Mouse (Mus musculus) midbrain, embryonic 10.5 days (tissue): ENCODE measurements around the gene BC061237. TPM values are rescaled to one million over a fixed set of nuclear protein-coding genes. Genes with fewer than 3 reads are reported as not detected.
"Not testable (repeated sequence)": the region's sequence is repeated elsewhere in the genome, so short reads cannot be mapped to it uniquely, and the experiment has no call there.

Experiments
- DNase-seq: peaks from one replicate; pipeline ENCODE4 v3.0.0-alpha.2; 2017; ENCODE audit warnings: low spot score
- H3K27ac ChIP-seq: fragments of 300-500 bp; sonication (generic); replicated peaks from 2 replicates; pipeline ENCODE4 v1.5.1; 2016; ENCODE audit warnings: mild to moderate bottlenecking
- H3K27me3 ChIP-seq: fragments of 300-500 bp; sonication (generic); 2 replicates; pipeline ENCODE4 v1.6.1; 2016; ENCODE audit warnings: low read depth, mild to moderate bottlenecking; ENCODE audit not compliant: poor library complexity, severe bottlenecking
- H3K36me3 ChIP-seq: fragments of 300-500 bp; sonication (generic); 2 replicates; pipeline ENCODE4 v1.6.1; 2016; ENCODE audit warnings: mild to moderate bottlenecking, moderate library complexity
- H3K4me1 ChIP-seq: fragments of 300-500 bp; sonication (generic); 2 replicates; pipeline ENCODE4 v1.6.1; 2016
- H3K4me3 ChIP-seq: fragments of 300-500 bp; sonication (generic); 2 replicates; pipeline ENCODE4 v1.5.1; 2016; ENCODE audit warnings: mild to moderate bottlenecking, moderate library complexity
- H3K9me3 ChIP-seq: fragments of 300-500 bp; sonication (generic); replicated peaks from 2 replicates; pipeline ENCODE4 v1.6.1; 2016; ENCODE audit warnings: mild to moderate bottlenecking
- WGBS: fragments of 180-500 bp; shearing (Covaris S2); methylation state at CpG from one replicate; pipeline ENCODE4 v1.1.7; 2016; 5-methylcytosine and 5-hydroxymethylcytosine counted together
- polyA plus RNA-seq: library from polyadenylated mRNA; unstranded; fragments of >200 nt; fragmentation: Nextera tagmentation; extraction: Ambion mirVana; gene quantifications from 2 replicates; pipeline ENCODE4 v1.2.1, GENCODE M21; 2016

Gene BC061237
- polyA plus RNA-seq, result not detected in 2 replicates

- H3K4me3 ChIP-seq, H3K36me3 ChIP-seq, DNase-seq, H3K9me3 ChIP-seq, H3K27me3 ChIP-seq, H3K27ac ChIP-seq, H3K4me1 ChIP-seq: not testable (repeated sequence)
- 93% methylated on average over 1 of the region's 1 CpGs for WGBS
Measured at GRCm38 (mm10) chr14:44492163-44492562, at the start of gene BC061237. Gene BC061237 (plus strand): TSS chr14:44492463.

GRCm38 (mm10) chr14:44517976-44518375 lies 25.7 kb downstream of the BC061237 start, which contains the start of gene Gm17093:
Gene Gm17093 (plus strand): TSS chr14:44518276.
- not testable (repeated sequence) for H3K27me3 ChIP-seq, H3K36me3 ChIP-seq, DNase-seq, H3K9me3 ChIP-seq, H3K27ac ChIP-seq, H3K4me1 ChIP-seq, H3K4me3 ChIP-seq
- 88% methylated on average over 5 of the region's 5 CpGs for WGBS

GRCm38 (mm10) chr14:44547961-44548360 lies 55.7 kb downstream of the BC061237 start:
- WGBS, result 87% methylated on average over 5 of the region's 5 CpGs
- not testable (repeated sequence) for H3K4me3 ChIP-seq, H3K27ac ChIP-seq

More at GRCm38 (mm10) chr14:44547961-44548360, 55.7 kb downstream of the BC061237 start:
- H3K9me3 ChIP-seq, DNase-seq, H3K36me3 ChIP-seq, H3K27me3 ChIP-seq, H3K4me1 ChIP-seq: not testable (repeated sequence)

Other genes starting within 250 kb of the BC061237 start
- gene Gm8220, start 206.9 kb upstream of the BC061237 start, polyA plus RNA-seq, result not detected in 2 replicates
- not detected in 2 replicates for gene Gm5930, start 153.9 kb upstream of the BC061237 start, polyA plus RNA-seq
- not detected in 2 replicates for gene Gm8229, start 127.1 kb upstream of the BC061237 start, polyA plus RNA-seq
- not detected in 2 replicates for gene Gm3371, start 81.8 kb upstream of the BC061237 start, polyA plus RNA-seq
- not detected in 2 replicates for gene Gm8232, start 58.8 kb upstream of the BC061237 start, polyA plus RNA-seq
- gene Gm17093, start 25.8 kb downstream of the BC061237 start, polyA plus RNA-seq, result not detected in 2 replicates
- not detected in 2 replicates for gene Gm8247, start 90.7 kb downstream of the BC061237 start, polyA plus RNA-seq
- gene Gm5624, start 135.5 kb downstream of the BC061237 start, polyA plus RNA-seq, result not detected in 2 replicates
- not detected in 2 replicates for gene Gm8257, start 214.0 kb downstream of the BC061237 start, polyA plus RNA-seq